Mouse (Mus musculus) megakaryocyte, embryonic 14.5 days (primary cell): ENCODE measurements at regions not wholly inside any gene's neighbourhood (a gene's known extent, or its start where the extent isn't known, plus 50 kb on each side); places are given as distances from the start of the nearest gene placed in this dataset.

Experiments used
- FLI1 ChIP-seq: IDR thresholded peaks from 2 replicates; pipeline ENCODE4 v1.6.1; 2012; ENCODE audit warnings: low read length, inconsistent platforms, mixed read lengths
- GATA1 ChIP-seq: IDR thresholded peaks from 3 replicates; pipeline ENCODE4 v1.6.1; 2012; ENCODE audit warnings: mixed read lengths, low read length, inconsistent platforms, borderline replicate concordance

DNA sequence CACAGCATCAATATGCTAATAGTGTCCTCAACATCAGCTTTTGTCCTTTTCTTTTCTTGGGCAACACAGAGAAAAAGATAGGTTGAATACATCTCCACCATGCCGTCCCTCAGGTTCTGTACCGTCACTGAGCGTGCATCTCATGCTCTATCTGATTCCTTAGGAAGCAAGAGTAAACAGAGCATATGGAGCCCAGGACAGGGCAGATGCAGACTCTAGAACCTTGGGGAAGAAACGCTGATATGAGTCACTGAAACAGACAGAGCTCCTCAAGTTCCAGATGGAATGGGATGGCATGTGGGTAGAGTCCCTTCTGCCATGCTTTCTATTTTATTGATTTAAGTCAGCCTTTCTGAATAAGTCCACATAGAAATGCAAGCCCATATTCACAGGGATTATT is 206.9 kb downstream of the Hace1 start:
- TF ChIP-seq GATA1 (no peak), FLI1 (no peak)
